Mouse (Mus musculus): ENCODE measurements at regions not wholly inside any gene's neighbourhood (a gene's known extent, or its start where the extent isn't known, plus 50 kb on each side); places are given as distances from the start of the nearest gene placed in this dataset.

GRCm38 (mm10) chr3:121104571-121105407 is 66.7 kb downstream of the Rwdd3 start:
- Histone ChIP-seq H3K4me2 (ENCODE audit: insufficient read depth, low read depth, poor library complexity, severe bottlenecking) (peak overlapping the region; percentile 81), H3K4me3 (replicated peaks in 1 of 3; ENCODE audit: low read depth in 2 of 3, low read length in 2 of 3, poor library complexity in 1 of 3) (peak overlapping the region; percentile 23 to 47 (median 44)), H3K27me3 (replicated peaks) (no peaks in the 10 kb centered on the region), H3K36me3 (replicated peaks in 1 of 2; ENCODE audit: control insufficient read depth in 1 of 2, insufficient read depth in 1 of 2, low read length in 1 of 2) (no peaks in the 10 kb centered on the region), H3K9me3 (replicated peaks; ENCODE audit: low read length) (no peaks in the 10 kb centered on the region), H3K27ac (ENCODE audit: insufficient read depth, low read depth) (no peak overlapping the region), H3K79me2 (replicated peaks; ENCODE audit: control insufficient read depth, extremely low read depth, insufficient read depth, poor library complexity, severe bottlenecking) (no peaks in the 10 kb centered on the region), H3K9ac (ENCODE audit: insufficient read depth, low read depth) (no peak overlapping the region), H3K4me1 (ENCODE audit: control insufficient read depth in 1 of 2, insufficient read depth in 2 of 2) (peaks cover 0 to 14% of the 10 kb centered on the region in 2 experiments; a peak in 2 of 4 replicates)
- peak; percentile 89 for DNase-seq (ENCODE audit: extremely low read depth)
- no peak for TF ChIP-seq NELFE (IDR thresholded peaks at IDR 0.05; ENCODE audit: low read depth, low read length)
- TF ChIP-seq USF2 (conservative IDR thresholded peaks at IDR 0.05; ENCODE audit: low read depth, low read length): no peak
- no peak for TF ChIP-seq MEF2A (IDR thresholded peaks at IDR 0.05; ENCODE audit: borderline replicate concordance, low read depth, low read length)
- TF ChIP-seq CTCF (conservative IDR thresholded peaks at IDR 0.05 in 1 of 2, IDR thresholded peaks at IDR 0.05 in 1 of 2; ENCODE audit: low read depth in 2 of 2, low read length in 2 of 2): peak; percentile 20 to 74; a peak in 2 of 4 replicates
- TF ChIP-seq PAX5 (IDR thresholded peaks at IDR 0.05; ENCODE audit: low read length): no peak
- TF ChIP-seq MAFK (IDR thresholded peaks at IDR 0.05; ENCODE audit: insufficient replicate concordance, low read length): peak; percentile 71; the same call in 1 of the 2 replicates
- TF ChIP-seq IRF4 (IDR thresholded peaks at IDR 0.05; ENCODE audit: low read depth, low read length): 0 out of 2 replicates have a peak, but pooled peaks have one; percentile 18
- TF ChIP-seq BHLHE40 (IDR thresholded peaks at IDR 0.05; ENCODE audit: low read depth, low read length): no peak
- TF ChIP-seq RAD21 (IDR thresholded peaks at IDR 0.05; ENCODE audit: low read depth, low read length): peak; percentile 76
- TF ChIP-seq SMC3 (IDR thresholded peaks at IDR 0.05; ENCODE audit: low read depth, low read length): peak; percentile 48
- in situ Hi-C loops (cut with MboI; ENCODE audit: low pct_ligation_motif_present, low pct_unique_long_range_greater_than_20kb, low sequenced_read_pairs): no loop called here
- dilution Hi-C loops (cut with MboI; ENCODE audit: extremely low pct_ligation_motif_present, extremely low pct_unique_long_range_greater_than_20kb, low sequenced_read_pairs): no loop called here

GRCm38 (mm10) chr3:121102871-121103270 is 68.6 kb downstream of the Rwdd3 start:
- in situ Hi-C loops (cut with MboI; ENCODE audit: low pct_ligation_motif_present, low pct_unique_long_range_greater_than_20kb, low sequenced_read_pairs) (no loop called here), dilution Hi-C loops (cut with MboI; ENCODE audit: extremely low pct_ligation_motif_present, extremely low pct_unique_long_range_greater_than_20kb, low sequenced_read_pairs) (no loop called here)
- DNase-seq (ENCODE audit: extremely low read depth): no peak
- TF ChIP-seq CHD1 (IDR thresholded peaks at IDR 0.05; ENCODE audit: low read depth, low read length) (no peak), MYC (IDR thresholded peaks at IDR 0.05; ENCODE audit: low read depth, low read length) (no peak), BHLHE40 (IDR thresholded peaks at IDR 0.05; ENCODE audit: low read depth, low read length) (no peak), ZNF384 (IDR thresholded peaks at IDR 0.05; ENCODE audit: low read depth, low read length) (no peak), RAD21 (IDR thresholded peaks at IDR 0.05; ENCODE audit: low read depth, low read length) (no peak), ETS1 (conservative IDR thresholded peaks at IDR 0.05; ENCODE audit: low read depth, low read length) (no peak), E2F4 (IDR thresholded peaks at IDR 0.05; ENCODE audit: insufficient replicate concordance, low read depth, low read length) (no peak), USF1 (IDR thresholded peaks at IDR 0.05; ENCODE audit: low read depth, low read length) (no peak), JUND (conservative IDR thresholded peaks at IDR 0.05; ENCODE audit: low read depth, low read length) (no peak), MEF2A (IDR thresholded peaks at IDR 0.05; ENCODE audit: borderline replicate concordance, low read depth, low read length) (no peak), ZC3H11A (IDR thresholded peaks at IDR 0.05; ENCODE audit: low read depth, low read length) (no peak), UBTF (IDR thresholded peaks at IDR 0.05; ENCODE audit: low read depth, low read length) (no peak), RCOR1 (conservative IDR thresholded peaks at IDR 0.05; ENCODE audit: low read depth, low read length) (no peak), JUN (IDR thresholded peaks at IDR 0.05; ENCODE audit: insufficient read depth, low read depth, low read length) (no peak), MAX (IDR thresholded peaks at IDR 0.05; ENCODE audit: low read length) (no peak), SMC3 (IDR thresholded peaks at IDR 0.05; ENCODE audit: low read depth, low read length) (no peak)
- H3K27me3 ChIP-seq (replicated peaks): no peaks in the 10 kb centered on the region
- no peak overlapping the region for H3K9ac ChIP-seq (ENCODE audit: insufficient read depth, low read depth)
- H3K4me3 ChIP-seq (replicated peaks in 1 of 3; ENCODE audit: low read depth in 2 of 3, low read length in 2 of 3, poor library complexity in 1 of 3): no peak overlapping the region
- H3K79me2 ChIP-seq (replicated peaks; ENCODE audit: control insufficient read depth, extremely low read depth, insufficient read depth, poor library complexity, severe bottlenecking): no peaks in the 10 kb centered on the region
- H3K4me2 ChIP-seq (ENCODE audit: insufficient read depth, low read depth, poor library complexity, severe bottlenecking): no peak overlapping the region
- no peaks in the 10 kb centered on the region for H3K36me3 ChIP-seq (replicated peaks in 1 of 2; ENCODE audit: control insufficient read depth in 1 of 2, insufficient read depth in 1 of 2, low read length in 1 of 2)
- H3K4me1 ChIP-seq (ENCODE audit: control insufficient read depth in 1 of 2, insufficient read depth in 2 of 2): peaks cover 0 to 14% of the 10 kb centered on the region in 2 experiments; a peak in 2 of 4 replicates
- H3K9me3 ChIP-seq (replicated peaks; ENCODE audit: low read length): no peaks in the 10 kb centered on the region
- no peak overlapping the region for H3K27ac ChIP-seq (ENCODE audit: insufficient read depth, low read depth)
